Mouse (Mus musculus) hindbrain, embryonic 13.5 days (tissue): ENCODE results near the gene Mast4. TPM values are rescaled to one million over a fixed set of nuclear protein-coding genes. Genes with fewer than 3 reads are reported as not detected.

Source experiments
- ATAC-seq: fragments of 200-750 bp; cut with Nextera tagmentation; 2 replicates; pipeline ENCODE4 v1.8.0; 2017; ENCODE audit warnings: moderate TSS enrichment; ENCODE audit not compliant: low FRiP score
- H3K27ac ChIP-seq: fragments of 300-500 bp; sonication (generic); 2 replicates; pipeline ENCODE4 v1.5.1; 2015; ENCODE audit warnings: inconsistent platforms, mild to moderate bottlenecking, moderate library complexity
- H3K27me3 ChIP-seq: fragments of 300-500 bp; sonication (generic); 2 replicates; pipeline ENCODE4 v1.6.1; 2015; ENCODE audit warnings: mild to moderate bottlenecking, inconsistent platforms
- H3K36me3 ChIP-seq: fragments of 300-500 bp; sonication (generic); 2 replicates; pipeline ENCODE4 v1.6.1; 2015; ENCODE audit warnings: mild to moderate bottlenecking, inconsistent platforms
- H3K4me1 ChIP-seq: fragments of 300-500 bp; sonication (generic); replicated peaks from 2 replicates; pipeline ENCODE4 v1.6.1; 2015; ENCODE audit warnings: inconsistent platforms
- H3K4me2 ChIP-seq: fragments of 300-500 bp; sonication (generic); 2 replicates; pipeline ENCODE4 v1.6.1; 2015; ENCODE audit warnings: inconsistent platforms, mild to moderate bottlenecking, moderate library complexity
- H3K4me3 ChIP-seq: fragments of 300-500 bp; sonication (generic); 2 replicates; pipeline ENCODE4 v1.5.1; 2015; ENCODE audit warnings: mild to moderate bottlenecking, inconsistent platforms
- H3K9ac ChIP-seq: fragments of 300-500 bp; sonication (generic); 2 replicates; pipeline ENCODE4 v1.6.1; 2015; ENCODE audit warnings: mild to moderate bottlenecking, inconsistent platforms
- H3K9me3 ChIP-seq: fragments of 300-500 bp; sonication (generic); 2 replicates; pipeline ENCODE4 v1.6.1; 2016; ENCODE audit warnings: inconsistent platforms
- WGBS: fragments of 180-500 bp; shearing (Covaris S2); methylation state at CpG from one replicate; pipeline ENCODE4 v1.1.7; 2015; 5-methylcytosine and 5-hydroxymethylcytosine counted together
- polyA plus RNA-seq: library from polyadenylated mRNA; unstranded; fragments of >200 nt; fragmentation: Nextera tagmentation; extraction: Ambion mirVana; gene quantifications from 2 replicates; pipeline ENCODE4 v1.2.1, GENCODE M21; 2015

Gene Mast4
- polyA plus RNA-seq, 1 experiment from 2014 or later: 29.7 TPM

GRCm38 (mm10) chr13:103093713-103094112, 240.6 kb downstream of the Mast4 start:
- H3K9me3 ChIP-seq: no peaks in the 10 kb centered on the region
- no peak for ATAC-seq
- no peaks in the 10 kb centered on the region for H3K36me3 ChIP-seq
- no peak overlapping the region for H3K27ac ChIP-seq
- H3K27me3 ChIP-seq: no peaks in the 10 kb centered on the region
- H3K9ac ChIP-seq: no peak overlapping the region
- peaks cover 23% of the 10 kb centered on the region for H3K4me1 ChIP-seq
- 76% methylated on average over 1 of the region's 1 CpGs for WGBS
- H3K4me3 ChIP-seq: no peak overlapping the region
- H3K4me2 ChIP-seq: no peak overlapping the region

GRCm38 (mm10) chr13:103085540-103086121, 248.7 kb downstream of the Mast4 start:
- Histone ChIP-seq H3K9me3 (no peaks in the 10 kb centered on the region), H3K27me3 (no peaks in the 10 kb centered on the region), H3K4me1 (0 out of 2 replicates have a peak, but pooled peaks cover 4% of the 10 kb centered on the region), H3K4me3 (no peak overlapping the region), H3K27ac (0 out of 2 replicates have a peak overlapping the region, but pooled peaks have one; percentile 8), H3K4me2 (no peak overlapping the region), H3K36me3 (no peaks in the 10 kb centered on the region), H3K9ac (peak overlapping the region; percentile 8; the same call in 1 of the 2 replicates)
- ATAC-seq: no peak
- 85% methylated on average over 15 of the region's 15 CpGs for WGBS

- no peak overlapping the region for H3K4me3 ChIP-seq
- H3K27ac ChIP-seq: no peak overlapping the region
- no peaks in the 10 kb centered on the region for H3K9me3 ChIP-seq
- 0 out of 2 replicates have a peak, but pooled peaks cover 4% of the 10 kb centered on the region for H3K4me1 ChIP-seq
- H3K9ac ChIP-seq: no peak overlapping the region
- no peaks in the 10 kb centered on the region for H3K36me3 ChIP-seq
- no peak overlapping the region for H3K4me2 ChIP-seq
- WGBS: 68% methylated on average over 2 of the region's 6 CpGs
- ATAC-seq: no peak
- H3K27me3 ChIP-seq: no peaks in the 10 kb centered on the region
Measured at GRCm38 (mm10) chr13:103082891-103083290, 251.4 kb downstream of the Mast4 start.

- Histone ChIP-seq H3K27ac (no peak overlapping the region), H3K36me3 (no peaks in the 10 kb centered on the region), H3K4me1 (no peaks in the 10 kb centered on the region), H3K4me2 (no peak overlapping the region), H3K27me3 (no peaks in the 10 kb centered on the region), H3K9me3 (no peaks in the 10 kb centered on the region), H3K9ac (no peak overlapping the region), H3K4me3 (no peak overlapping the region)
- WGBS: 83% methylated on average over 4 of the region's 4 CpGs
- no peak for ATAC-seq
Measured at GRCm38 (mm10) chr13:103079806-103080205, 254.5 kb downstream of the Mast4 start.

GRCm38 (mm10) chr13:103078815-103079214, 255.5 kb downstream of the Mast4 start:
- H3K4me1 ChIP-seq: no peaks in the 10 kb centered on the region
- no peak overlapping the region for H3K4me2 ChIP-seq
- no peaks in the 10 kb centered on the region for H3K9me3 ChIP-seq
- no peaks in the 10 kb centered on the region for H3K27me3 ChIP-seq
- H3K27ac ChIP-seq: no peak overlapping the region
- ATAC-seq: no peak
- H3K9ac ChIP-seq: no peak overlapping the region
- H3K4me3 ChIP-seq: no peak overlapping the region
- H3K36me3 ChIP-seq: no peaks in the 10 kb centered on the region
- WGBS: 93% methylated on average over 6 of the region's 6 CpGs

- Histone ChIP-seq H3K9ac (no peak overlapping the region), H3K9me3 (no peaks in the 10 kb centered on the region), H3K27ac (no peak overlapping the region), H3K4me3 (no peak overlapping the region), H3K4me2 (no peak overlapping the region), H3K4me1 (no peaks in the 10 kb centered on the region), H3K27me3 (no peaks in the 10 kb centered on the region), H3K36me3 (no peaks in the 10 kb centered on the region)
- ATAC-seq: no peak
- 87% methylated on average over 4 of the region's 4 CpGs for WGBS
Measured at GRCm38 (mm10) chr13:103073461-103073860, 260.8 kb downstream of the Mast4 start.

- no peaks in the 10 kb centered on the region for H3K36me3 ChIP-seq
- peaks cover 4% of the 10 kb centered on the region; the same call in 1 of the 2 replicates for H3K27me3 ChIP-seq
- ATAC-seq: no peak
- 77% methylated on average over 3 of the region's 3 CpGs for WGBS
- H3K4me2 ChIP-seq: no peak overlapping the region
- no peak overlapping the region for H3K9ac ChIP-seq
- no peaks in the 10 kb centered on the region for H3K9me3 ChIP-seq
- H3K27ac ChIP-seq: no peak overlapping the region
- H3K4me3 ChIP-seq: no peak overlapping the region
- peaks cover 11% of the 10 kb centered on the region; the same call in 1 of the 2 replicates for H3K4me1 ChIP-seq
Measured at GRCm38 (mm10) chr13:103071783-103072182, 262.5 kb downstream of the Mast4 start.

GRCm38 (mm10) chr13:103067581-103068166, 266.6 kb downstream of the Mast4 start:
- Histone ChIP-seq H3K4me2 (no peak overlapping the region), H3K4me1 (peaks cover 24% of the 10 kb centered on the region), H3K27ac (0 out of 2 replicates have a peak overlapping the region, but pooled peaks have one; percentile 12), H3K27me3 (peaks cover 7% of the 10 kb centered on the region; the same call in 1 of the 2 replicates), H3K4me3 (no peak overlapping the region), H3K9ac (no peak overlapping the region), H3K9me3 (no peaks in the 10 kb centered on the region), H3K36me3 (no peaks in the 10 kb centered on the region)
- 42% methylated on average over 7 of the region's 7 CpGs for WGBS
- no peak for ATAC-seq

- Histone ChIP-seq H3K9ac (no peak overlapping the region), H3K4me2 (no peak overlapping the region), H3K27ac (no peak overlapping the region), H3K4me1 (peaks cover 32% of the 10 kb centered on the region), H3K4me3 (no peak overlapping the region), H3K27me3 (peaks cover 7% of the 10 kb centered on the region; the same call in 1 of the 2 replicates), H3K36me3 (no peaks in the 10 kb centered on the region), H3K9me3 (no peaks in the 10 kb centered on the region)
- no peak for ATAC-seq
- whole genome bisulfite sequencing: 49% methylated on average over 7 of the region's 7 CpGs
Measured at GRCm38 (mm10) chr13:103065437-103065836, 268.9 kb downstream of the Mast4 start.

GRCm38 (mm10) chr13:103061680-103062079, 272.6 kb downstream of the Mast4 start:
- 0 out of 2 replicates have a peak, but pooled peaks cover 4% of the 10 kb centered on the region for H3K27me3 ChIP-seq
- no peak overlapping the region for H3K9ac ChIP-seq
- WGBS: 61% methylated on average over 2 of the region's 2 CpGs
- no peak overlapping the region for H3K4me2 ChIP-seq
- no peaks in the 10 kb centered on the region for H3K36me3 ChIP-seq
- H3K27ac ChIP-seq: no peak overlapping the region
- H3K4me1 ChIP-seq: peaks cover 26% of the 10 kb centered on the region
- no peak for ATAC-seq
- H3K9me3 ChIP-seq: no peaks in the 10 kb centered on the region
- no peak overlapping the region for H3K4me3 ChIP-seq

GRCm38 (mm10) chr13:103059995-103060652, 274.2 kb downstream of the Mast4 start:
- peak; percentile 51; the same call in 1 of the 2 replicates for ATAC-seq
- H3K27ac ChIP-seq: no peak overlapping the region
- H3K36me3 ChIP-seq: no peaks in the 10 kb centered on the region
- H3K9ac ChIP-seq: no peak overlapping the region
- no peaks in the 10 kb centered on the region for H3K9me3 ChIP-seq
- peak overlapping the region; percentile 30; the same call in 1 of the 2 replicates for H3K4me2 ChIP-seq
- H3K4me3 ChIP-seq: no peak overlapping the region
- 34% methylated on average over 11 of the region's 11 CpGs for WGBS
- 0 out of 2 replicates have a peak, but pooled peaks cover 3% of the 10 kb centered on the region for H3K27me3 ChIP-seq
- H3K4me1 ChIP-seq: peaks cover 16% of the 10 kb centered on the region

GRCm38 (mm10) chr13:103056451-103056850, 277.8 kb downstream of the Mast4 start:
- no peak overlapping the region for H3K4me3 ChIP-seq
- H3K9ac ChIP-seq: no peak overlapping the region
- no peaks in the 10 kb centered on the region for H3K36me3 ChIP-seq
- H3K27ac ChIP-seq: no peak overlapping the region
- H3K27me3 ChIP-seq: no peaks in the 10 kb centered on the region
- no peak overlapping the region for H3K4me2 ChIP-seq
- peaks cover 27% of the 10 kb centered on the region for H3K4me1 ChIP-seq
- 70% methylated on average over 10 of the region's 10 CpGs for WGBS
- H3K9me3 ChIP-seq: no peaks in the 10 kb centered on the region
- ATAC-seq: no peak
